Mouse (Mus musculus) urinary bladder, adult 2 months (tissue): ENCODE measurements at regions not wholly inside any gene's neighbourhood (a gene's known extent, or its start where the extent isn't known, plus 50 kb on each side); places are given as distances from the start of the nearest gene placed in this dataset.

Experiments
- DNase-seq: peaks from one replicate; pipeline ENCODE4 v3.0.0; 2022; ENCODE audit warnings: low spot score

DNA sequence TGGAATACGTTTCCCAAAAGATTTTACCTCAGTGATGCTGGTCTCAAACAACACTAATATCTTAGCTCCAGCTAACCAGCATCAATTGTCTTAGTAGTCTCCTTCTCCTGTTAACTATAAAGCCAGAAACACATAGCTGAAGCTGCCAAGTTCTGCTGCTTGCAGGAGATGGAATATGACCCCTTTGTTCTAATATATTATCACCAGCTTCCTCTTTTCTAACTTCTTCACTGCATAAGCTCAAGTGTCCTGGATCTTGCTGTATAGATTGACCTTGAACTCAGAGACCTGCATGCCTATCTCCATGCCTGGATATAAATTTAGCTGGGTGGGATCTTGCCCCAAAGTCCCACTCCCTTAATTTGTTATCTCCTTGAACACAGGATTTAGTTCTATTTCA lies 94.8 kb downstream of the Rbm46 start:
- DNase-seq = no peak

DNA sequence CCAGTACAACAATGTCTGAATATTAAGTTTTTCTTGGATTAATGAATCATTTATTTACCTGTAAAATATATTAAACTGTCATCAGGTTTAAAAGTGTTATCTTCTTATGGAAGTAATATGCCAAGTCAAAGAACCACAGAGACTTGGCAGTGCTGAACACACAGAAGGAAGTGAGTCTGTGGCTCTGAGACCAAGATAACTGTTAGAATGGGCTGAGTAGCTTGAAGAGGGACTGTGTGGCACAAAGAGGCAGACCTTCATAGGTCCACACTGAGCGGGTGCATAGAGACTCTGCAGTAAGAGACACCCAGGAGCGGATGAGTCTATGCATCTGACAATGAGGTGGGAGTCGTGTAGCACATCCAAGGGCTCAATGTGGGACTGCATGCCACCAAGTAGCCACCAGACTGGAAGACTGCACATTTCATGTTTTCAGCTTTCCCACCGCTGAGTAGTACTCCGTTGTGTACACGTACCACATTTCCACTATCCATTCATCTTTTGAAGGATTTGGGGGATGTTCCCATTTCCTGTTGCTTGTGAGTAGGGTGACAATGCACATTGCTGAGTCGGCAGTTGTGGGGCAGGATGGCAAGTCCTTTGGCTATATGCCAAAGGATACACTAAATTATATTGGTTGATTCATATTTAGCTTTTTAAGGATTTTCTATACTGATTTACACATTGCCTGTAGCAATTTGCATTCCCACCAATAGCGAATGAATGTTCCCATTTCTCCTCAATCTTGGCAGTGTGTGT lies 105.6 kb downstream of the Rbm46 start:
- DNase-seq = no peak

DNA sequence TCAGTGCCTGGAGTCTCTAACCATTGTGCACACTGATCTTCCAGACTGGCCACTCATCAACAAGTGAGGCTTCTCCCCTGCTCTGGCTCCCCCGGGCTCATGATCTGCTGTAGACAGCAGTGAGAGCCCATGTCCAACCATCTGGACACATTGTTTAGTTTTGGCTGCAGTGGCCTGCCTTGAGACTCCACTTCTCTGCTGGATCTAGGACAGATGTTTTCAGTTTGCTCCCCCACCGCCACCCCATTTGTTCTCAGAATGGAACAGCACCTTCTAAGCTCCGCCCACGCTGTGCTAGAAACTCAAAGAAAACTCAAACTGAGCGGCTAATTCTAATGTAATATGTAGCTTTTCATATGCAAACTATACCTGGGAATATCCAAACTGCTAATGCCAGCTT lies 108.8 kb downstream of the Rbm46 start:
- no peak for DNase-seq

DNA sequence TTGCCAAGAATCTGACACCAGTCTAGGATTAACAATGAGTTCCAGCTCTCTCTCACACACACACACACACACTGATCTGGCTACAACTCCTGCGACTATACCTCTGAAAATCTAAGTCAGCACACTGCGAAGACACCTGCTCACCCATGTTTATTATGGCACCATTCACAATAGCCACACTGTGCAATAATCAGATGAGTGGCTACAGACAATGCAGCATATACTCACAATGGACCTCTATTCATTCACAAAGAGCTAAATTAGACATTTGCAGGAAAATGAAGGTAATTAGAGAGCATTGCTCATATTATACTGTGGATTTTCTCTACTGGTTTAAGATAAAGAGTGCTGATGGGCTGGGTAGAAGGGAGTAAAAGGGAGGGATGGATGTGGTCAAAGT lies 116.3 kb downstream of the Rbm46 start:
- DNase-seq = no peak

DNA sequence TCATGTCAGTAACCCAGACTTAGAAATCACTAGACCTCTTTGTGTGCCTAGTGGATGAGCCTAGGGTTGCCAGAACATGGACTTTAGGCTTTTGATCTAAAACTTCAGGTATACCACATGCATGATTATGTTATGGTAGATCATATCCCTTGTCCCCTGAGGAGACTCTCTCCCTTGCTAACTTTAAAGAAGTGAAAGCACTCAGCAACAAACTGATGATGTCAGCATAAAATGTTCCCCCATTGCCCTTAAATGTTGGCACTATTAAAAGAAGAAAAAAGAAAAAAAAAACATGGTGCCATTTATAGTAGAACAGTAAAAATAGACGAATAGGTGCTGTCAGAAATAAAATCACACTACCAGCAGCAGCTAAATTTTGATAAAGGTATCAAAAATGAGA lies 117.3 kb downstream of the Rbm46 start:
- no peak for DNase-seq

DNA sequence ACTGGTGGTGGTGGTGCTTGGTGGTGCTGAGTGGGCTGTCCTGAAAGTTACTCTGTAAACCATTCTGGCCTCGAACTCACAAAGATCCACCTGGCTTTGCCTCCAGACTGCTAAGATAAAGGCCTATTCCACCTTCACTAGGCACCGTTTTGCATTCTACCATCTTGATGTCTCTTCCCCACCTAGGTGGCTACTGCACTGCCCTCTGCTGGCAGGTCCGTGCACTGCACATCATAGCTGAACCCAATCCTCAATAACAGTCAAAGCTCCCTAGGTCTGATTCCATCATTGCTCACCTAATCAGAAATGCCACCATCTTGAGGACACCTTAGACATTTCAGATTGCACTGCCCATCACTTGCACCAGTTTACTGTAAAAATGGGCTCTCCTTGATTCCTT lies 150.7 kb downstream of the Rbm46 start:
- peak; percentile 37 for DNase-seq

DNA sequence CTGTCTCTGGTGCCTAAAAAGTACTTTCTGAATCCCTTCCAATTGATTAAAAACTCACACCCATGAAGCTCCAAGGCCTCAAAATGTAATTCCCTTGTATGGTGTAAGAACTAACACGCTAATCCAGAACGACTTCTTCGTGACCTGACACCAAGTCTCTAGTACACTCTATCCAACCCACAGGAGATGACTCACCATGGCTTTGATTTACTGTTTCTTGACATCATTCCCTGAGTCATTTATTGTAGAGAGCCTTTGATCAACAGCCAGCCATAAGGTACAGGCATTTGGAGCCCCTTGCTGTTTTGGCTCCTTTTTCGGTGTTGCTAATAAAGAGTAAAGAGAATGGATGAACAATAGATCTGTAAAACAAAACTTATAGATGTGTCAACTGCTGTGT lies 159.7 kb upstream of the Npy2r start:
- no peak for DNase-seq

DNA sequence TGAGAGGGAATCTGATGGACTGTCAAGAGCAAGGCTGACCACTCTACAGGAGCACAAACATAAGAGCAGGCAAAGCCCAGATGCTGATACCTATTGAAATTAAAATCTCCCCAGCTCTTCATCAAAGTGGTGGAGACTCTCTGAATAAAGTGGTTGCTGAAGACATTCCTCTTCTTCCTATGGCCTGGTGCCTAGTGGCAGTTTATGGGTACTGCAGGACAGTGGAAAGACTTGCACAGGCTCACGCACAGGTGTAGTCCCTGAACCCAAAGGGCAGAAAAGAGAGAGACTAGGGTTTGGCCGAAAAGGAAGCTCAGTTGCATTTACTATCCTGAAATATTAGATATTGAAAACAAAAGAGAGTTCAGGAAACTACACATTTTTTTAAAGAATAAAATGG lies 144.2 kb upstream of the Npy2r start:
- no peak for DNase-seq

DNA sequence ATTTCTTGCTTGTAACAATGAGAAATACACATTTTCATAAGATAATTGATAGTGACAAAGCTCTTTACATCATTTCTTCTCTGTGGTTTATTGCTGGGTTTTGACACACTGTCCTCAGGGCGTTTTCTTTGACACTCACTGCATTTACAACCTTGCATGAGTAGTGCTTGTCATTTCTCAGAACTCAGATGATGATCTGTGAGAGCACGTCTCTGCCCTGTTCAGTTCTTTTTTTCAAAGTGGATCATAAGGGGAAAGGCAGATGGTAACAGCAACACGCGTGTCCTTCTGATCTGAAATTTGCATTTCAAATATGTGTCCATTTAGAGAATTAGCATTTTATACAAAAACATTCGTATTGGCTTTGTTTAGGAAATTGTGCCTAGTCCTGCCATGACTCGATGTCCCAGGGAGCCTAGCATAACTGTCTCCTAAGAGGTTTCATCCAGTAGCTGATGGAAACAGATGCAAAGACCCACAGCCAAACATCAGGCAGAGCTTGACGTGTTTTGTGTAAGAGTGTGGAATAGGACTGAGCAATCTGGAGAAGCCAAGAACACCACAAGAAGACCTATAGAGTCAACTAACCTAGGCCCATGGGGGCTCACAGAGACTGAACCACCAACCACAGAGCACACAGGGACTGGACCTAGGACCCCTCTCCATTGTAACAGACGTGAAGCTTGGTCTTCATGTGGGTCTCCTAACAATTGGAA lies 108.4 kb upstream of the Npy2r start:
- no peak for DNase-seq

DNA sequence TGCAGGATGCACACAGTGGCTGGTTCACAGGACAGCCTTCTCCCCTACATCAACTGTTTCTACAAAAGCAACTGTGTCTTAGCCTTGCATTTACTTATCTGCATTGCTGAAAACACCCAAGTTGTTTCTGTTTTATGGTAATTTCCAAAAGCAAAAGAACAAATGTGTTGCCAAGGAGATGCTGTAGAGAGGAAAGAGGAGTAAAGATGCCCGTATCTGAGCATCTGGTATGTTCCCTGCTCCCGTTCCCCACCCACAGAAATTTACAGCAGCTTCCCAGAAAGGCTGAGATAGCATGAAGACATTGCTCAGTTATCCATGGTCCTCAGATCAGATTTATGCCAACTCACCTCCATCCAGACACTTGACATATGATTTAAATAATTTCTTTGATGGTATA lies 104.5 kb upstream of the Npy2r start:
- no peak for DNase-seq

DNA sequence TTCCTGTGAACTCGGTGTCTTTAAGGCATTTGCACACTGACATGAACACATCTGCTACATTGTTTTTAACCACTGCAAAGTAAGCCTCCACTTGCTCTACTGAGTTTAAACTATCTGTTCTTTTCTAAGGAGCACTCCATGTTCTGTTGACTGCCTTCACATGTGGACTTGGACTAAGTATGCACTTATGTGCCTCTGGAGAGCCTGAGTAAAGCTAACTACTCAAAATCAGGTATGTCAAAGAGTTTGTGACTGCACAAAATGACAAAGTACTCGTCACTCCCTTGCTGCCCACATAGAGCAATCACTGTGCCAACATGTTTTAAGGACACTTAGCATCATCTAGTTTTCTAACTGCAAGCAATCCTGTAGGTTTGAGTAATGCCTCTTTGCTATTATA lies 92.2 kb upstream of the Npy2r start:
- no peak for DNase-seq

DNA sequence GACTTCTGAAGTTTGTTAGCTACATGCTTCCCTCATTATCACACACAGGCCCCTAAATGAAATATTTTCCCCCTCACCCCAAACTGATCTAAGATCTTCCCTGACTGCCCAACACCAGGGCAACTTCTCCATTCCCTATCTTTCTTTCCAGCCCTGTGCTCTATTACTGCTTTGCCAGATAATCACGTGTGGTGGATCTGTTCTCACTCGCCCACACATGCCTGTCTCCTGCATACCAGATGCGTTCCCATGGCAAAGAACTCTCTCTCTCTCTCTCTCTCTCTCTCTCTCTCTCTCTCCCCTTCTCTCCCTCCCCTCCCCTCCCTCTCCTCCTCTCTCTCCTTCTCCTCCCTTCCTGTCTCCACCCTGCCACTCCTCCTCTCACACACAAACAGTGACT lies 88.8 kb upstream of the Npy2r start:
- DNase-seq = no peak

DNA sequence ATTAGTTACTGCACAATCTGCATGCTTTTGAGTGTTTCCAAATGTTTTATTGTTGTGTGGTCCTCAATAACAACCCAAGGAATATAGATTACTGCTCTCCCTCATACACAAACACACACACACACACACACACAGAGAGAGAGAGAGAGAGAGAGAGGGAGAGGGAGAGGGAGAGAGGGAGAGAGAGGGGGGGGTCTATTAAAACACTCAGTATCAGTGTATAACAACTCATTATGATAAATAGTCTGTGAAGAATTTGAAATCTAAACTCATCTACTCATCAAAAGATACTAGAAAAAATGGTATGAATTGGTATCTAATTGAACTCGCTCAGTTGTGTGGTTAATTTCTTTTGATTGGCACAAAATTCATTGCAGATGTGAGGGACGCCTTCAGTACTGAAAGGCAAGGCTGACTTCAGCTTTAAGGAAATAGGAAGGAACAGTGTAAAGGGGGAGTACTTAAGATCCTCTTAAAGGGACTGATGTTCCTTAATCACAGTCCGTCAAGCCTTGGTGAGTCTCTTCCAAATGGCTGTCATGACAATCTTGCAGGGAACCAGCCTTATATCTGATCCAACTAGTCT lies 72.6 kb upstream of the Npy2r start:
- DNase-seq = no peak

DNA sequence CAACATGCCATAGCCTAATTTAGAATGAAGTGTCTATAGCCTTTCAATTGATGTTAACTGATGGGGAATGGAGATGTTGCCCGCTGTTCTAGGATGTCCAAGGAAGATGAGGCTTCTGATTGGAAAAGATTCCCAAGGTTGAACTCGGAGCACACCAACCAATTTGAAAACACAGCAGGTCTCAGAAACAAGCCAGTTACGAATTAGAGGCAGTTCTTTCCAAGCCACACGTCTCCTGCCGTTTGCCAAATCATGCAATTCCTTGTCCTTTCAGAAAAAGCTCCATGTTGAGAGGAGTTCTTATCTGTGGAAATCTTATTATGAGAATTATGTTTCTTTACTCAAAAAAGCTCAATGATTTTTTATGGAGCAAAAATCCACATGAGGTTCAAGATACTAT lies 71.5 kb upstream of the Npy2r start:
- DNase-seq = no peak

DNA sequence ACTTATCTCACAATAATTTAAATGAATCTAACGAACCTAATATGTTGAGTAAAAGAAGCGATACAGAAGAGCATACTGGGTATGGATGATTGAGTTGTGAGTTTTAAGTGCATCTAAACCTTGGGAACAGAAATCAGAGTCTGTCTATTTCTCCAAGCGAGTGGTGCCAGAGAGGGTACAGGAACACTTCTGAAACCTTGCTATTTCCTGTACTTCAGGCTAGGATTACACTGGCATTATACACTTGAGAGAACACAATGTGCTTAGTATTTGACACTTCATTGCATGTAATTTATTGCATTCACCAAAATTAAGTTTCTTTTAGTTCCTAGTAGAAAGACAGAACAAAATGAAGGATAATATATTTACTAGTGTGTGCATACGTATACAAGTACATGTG lies 54.0 kb upstream of the Npy2r start:
- DNase-seq = no peak

DNA sequence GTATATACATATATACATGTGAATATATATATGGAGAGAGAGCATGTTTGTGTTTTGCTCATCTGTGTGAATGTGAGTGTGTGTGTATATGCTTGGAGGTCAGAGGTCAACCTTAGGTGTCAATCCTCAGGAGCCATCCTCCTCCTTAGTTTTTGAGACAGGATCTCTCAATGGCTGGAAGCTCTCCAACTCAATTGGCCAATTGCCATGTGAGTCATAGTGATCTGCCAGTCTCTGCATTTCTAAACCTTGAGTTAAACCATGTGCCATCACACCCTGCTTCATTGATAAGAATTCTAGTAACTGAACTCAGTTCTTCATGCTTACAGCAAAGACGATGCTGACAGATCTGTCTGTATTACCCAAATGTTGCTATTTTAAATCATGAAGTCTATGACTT lies 50.8 kb upstream of the Npy2r start:
- DNase-seq = no peak
